ENCODE assay signal across 8 mouse cellular contexts in the genomic region with DNA sequence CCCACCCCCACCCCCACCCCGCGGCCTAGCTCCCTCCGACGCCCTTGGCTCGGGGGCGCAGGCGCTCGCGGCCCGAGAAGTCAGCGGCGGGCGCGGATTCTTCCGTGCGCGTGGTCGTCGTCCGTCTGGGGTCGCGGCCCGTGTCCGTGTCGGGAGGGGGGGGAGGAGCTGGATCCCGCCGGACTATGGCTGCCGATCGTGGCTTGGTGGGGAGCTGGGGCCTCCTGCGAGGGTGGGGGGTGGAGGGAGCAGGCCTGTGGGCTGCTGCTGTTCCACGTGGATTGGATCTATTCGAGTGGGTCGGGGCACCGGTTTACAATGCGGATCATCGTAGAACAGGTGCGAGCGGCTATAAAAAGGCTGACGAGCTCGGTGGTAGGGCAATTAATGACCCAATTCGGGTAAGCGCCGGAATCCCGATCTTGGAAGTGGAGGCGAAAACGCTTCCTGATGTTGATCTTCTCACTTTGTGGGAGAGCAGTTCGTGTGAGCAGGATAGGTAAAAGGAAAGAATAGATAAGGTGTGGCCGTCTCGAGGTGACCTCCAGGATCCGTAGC. TPM values are rescaled to one million over a fixed set of nuclear protein-coding genes. Genes with fewer than 3 reads are reported as not detected.
DNase-seq lines count a peak whose midpoint lies in the region; ATAC-seq and TF ChIP-seq lines count a peak whose summit lies in the region.

No protein-coding gene starts in this region.

- H3K4me3 ChIP-seq in embryonic facial prominence, embryonic 15.5 days (replicated peaks), result peak overlapping the region; percentile 66
- peak overlapping the region; percentile 60 for H3K4me3 ChIP-seq in hindbrain, postnatal 0 days (ENCODE audit: low read length)
- H3K4me3 ChIP-seq in liver, embryonic 14.5 days (ENCODE audit: insufficient read depth in 1 of 2, low read depth in 2 of 2, low read length in 2 of 2), result peak overlapping the region; percentile 67 to 85

- TF ChIP-seq EP300 in liver, embryonic 14.5 days (IDR thresholded peaks at IDR 0.05; ENCODE audit: low read depth), result no peak

- ATAC-seq in embryonic facial prominence, embryonic 15.5 days (ENCODE audit: insufficient number of reproducible peaks, low FRiP score, low TSS enrichment, low read depth), result no peak
- ATAC-seq in hindbrain, postnatal 0 days, result peak; percentile 11
- no peak for ATAC-seq in liver, embryonic 14.5 days (ENCODE audit: insufficient read depth)

- peak; percentile 3 to 7 for DNase-seq in layer of hippocampus, adult 18-20 months (ENCODE audit: low spot score in 2 of 2)
- no peak for DNase-seq in layer of hippocampus, adult 9-10 months (ENCODE audit: low spot score)
- peak; percentile 45 for DNase-seq in R1 (ENCODE audit: low read depth, low spot score)
- DNase-seq in hindbrain, postnatal 0 days (ENCODE audit: low spot score), result peak; percentile 31
- DNase-seq in liver, embryonic 14.5 days (ENCODE audit: low read depth in 3 of 3, low spot score in 3 of 3), result no peak
- DNase-seq in retina, postnatal 1 day, result peak; percentile 58
- no peak for DNase-seq in adipocyte (ENCODE audit: low spot score)

- no peaks in the 10 kb centered on the region for H3K36me3 ChIP-seq in embryonic facial prominence, embryonic 15.5 days
- no peaks in the 10 kb centered on the region for H3K36me3 ChIP-seq in hindbrain, postnatal 0 days (ENCODE audit: insufficient read depth, low read length)
- H3K36me3 ChIP-seq in liver, embryonic 14.5 days (replicated peaks; ENCODE audit: control insufficient read depth, insufficient read depth, low read depth), result peaks cover 7% of the 10 kb centered on the region

- H3K9me3 ChIP-seq in embryonic facial prominence, embryonic 15.5 days (replicated peaks), result no peaks in the 10 kb centered on the region
- H3K9me3 ChIP-seq in hindbrain, postnatal 0 days (ENCODE audit: low read length), result no peaks in the 10 kb centered on the region
- no peaks in the 10 kb centered on the region for H3K9me3 ChIP-seq in liver, embryonic 14.5 days (ENCODE audit: control insufficient read depth, low read length)

- peak overlapping the region; percentile 64 for H3K9ac ChIP-seq in embryonic facial prominence, embryonic 15.5 days
- peak overlapping the region; percentile 65 for H3K9ac ChIP-seq in hindbrain, postnatal 0 days (replicated peaks; ENCODE audit: low read length)
- H3K9ac ChIP-seq in liver, embryonic 14.5 days (replicated peaks), result peak overlapping the region; percentile 87

- peak overlapping the region; percentile 97 for H3K27ac ChIP-seq in embryonic facial prominence, embryonic 15.5 days (replicated peaks)
- H3K27ac ChIP-seq in hindbrain, postnatal 0 days, result peak overlapping the region; percentile 94
- H3K27ac ChIP-seq in liver, embryonic 14.5 days, result no peak overlapping the region

- no peak for TF ChIP-seq CTCF in hindbrain, postnatal 0 days (IDR thresholded peaks at IDR 0.05; ENCODE audit: low read depth)
- no peak for TF ChIP-seq CTCF in liver, embryonic 14.5 days (IDR thresholded peaks at IDR 0.05; ENCODE audit: low read depth)

- peak overlapping the region; percentile 46 for H3K4me2 ChIP-seq in embryonic facial prominence, embryonic 15.5 days (replicated peaks)
- H3K4me2 ChIP-seq in hindbrain, postnatal 0 days (ENCODE audit: low read depth, low read length), result peak overlapping the region; percentile 57
- peak overlapping the region; percentile 71 for H3K4me2 ChIP-seq in liver, embryonic 14.5 days (ENCODE audit: low read depth)

- H3K4me1 ChIP-seq in embryonic facial prominence, embryonic 15.5 days, result peaks cover 4% of the 10 kb centered on the region; the same call in 1 of the 2 replicates
- no peaks in the 10 kb centered on the region for H3K4me1 ChIP-seq in hindbrain, postnatal 0 days (ENCODE audit: insufficient read depth, low read length)
- H3K4me1 ChIP-seq in liver, embryonic 14.5 days (replicated peaks; ENCODE audit: control insufficient read depth in 2 of 2, insufficient read depth in 2 of 2, low read length in 1 of 2), result peaks cover 4 to 9% of the 10 kb centered on the region in 2 experiments; a peak in 3 of 4 replicates

- H3K27me3 ChIP-seq in embryonic facial prominence, embryonic 15.5 days, result no peaks in the 10 kb centered on the region
- no peaks in the 10 kb centered on the region for H3K27me3 ChIP-seq in hindbrain, postnatal 0 days (ENCODE audit: insufficient read depth, low read length)
- H3K27me3 ChIP-seq in liver, embryonic 14.5 days (ENCODE audit: control insufficient read depth, insufficient read depth, low read length), result no peaks in the 10 kb centered on the region

- WGBS in embryonic facial prominence, embryonic 15.5 days, result 22% methylated on average over 26 of the region's 50 CpGs
- 33% methylated on average over 43 of the region's 50 CpGs for WGBS in hindbrain, postnatal 0 days
- 19% methylated on average over 37 of the region's 50 CpGs for WGBS in liver, embryonic 14.5 days (ENCODE audit: insufficient replicate concordance)

RNA-seq across cellular contexts. Expression of gene Rbbp7, which starts 0.8 kb away (rescaled TPM):
- total RNA-seq in layer of hippocampus, adult 18-20 months (2021), result 100 to 1,000 TPM; 155 to 163 TPM
- polyA plus RNA-seq in embryonic facial prominence, embryonic 15.5 days (2015; fragmentation: Nextera tagmentation; extraction: Ambion mirVana), result 425 and 436 TPM in 2 replicates
- 97.1 and 112 TPM in 2 replicates for total RNA-seq in hindbrain, postnatal 0 days (2014; rRNA removed)
- 254 TPM in 2 replicates for polyA plus RNA-seq in hindbrain, postnatal 0 days (2015; fragmentation: Nextera tagmentation; extraction: Ambion mirVana)
- polyA plus RNA-seq in liver, embryonic 14.5 days (2012; rRNA removed), result 69.9 and 111 TPM in 2 replicates
- polyA plus RNA-seq in liver, embryonic 14.5 days (2014; fragmentation: Nextera tagmentation; extraction: Ambion mirVana), result 192 and 194 TPM in 2 replicates

Comparison
In these comparisons a context has a peak if more than half of its experiments do, and no peak if none do; other contexts are left out.
1. DNase-seq: peak in layer of hippocampus, adult 18-20 months (2 of 2), R1 (single experiment), hindbrain, postnatal 0 days (single experiment) and retina, postnatal 1 day (single experiment); none in layer of hippocampus, adult 9-10 months (single experiment), liver, embryonic 14.5 days (0 of 3) and adipocyte (single experiment).
2. Peak in every context shown above with its lines, with median percentiles within 50 percentile points of each other: H3K4me2 ChIP-seq, H3K4me3 ChIP-seq and H3K9ac ChIP-seq.